Mouse (Mus musculus) forebrain, embryonic 12.5 days (tissue): ENCODE results near the gene Rimbp3. TPM values are rescaled to one million over a fixed set of nuclear protein-coding genes. Genes with fewer than 3 reads are reported as not detected.
"Not testable (repeated sequence)": the region's sequence is repeated elsewhere in the genome, so short reads cannot be mapped to it uniquely, and the experiment has no call there.

Experiments
- ATAC-seq: fragments of 200-750 bp; cut with Nextera tagmentation; 2 replicates; pipeline ENCODE4 v1.8.0; 2017; ENCODE audit warnings: moderate TSS enrichment; ENCODE audit not compliant: low FRiP score
- H3K27ac ChIP-seq: fragments of 300-500 bp; sonication (generic); 2 replicates; pipeline ENCODE4 v1.5.1; 2016; ENCODE audit warnings: mild to moderate bottlenecking
- H3K27me3 ChIP-seq: fragments of 300-500 bp; sonication (generic); 2 replicates; pipeline ENCODE4 v1.6.1; 2016; ENCODE audit warnings: mild to moderate bottlenecking
- H3K36me3 ChIP-seq: fragments of 300-500 bp; sonication (generic); replicated peaks from 2 replicates; pipeline ENCODE4 v1.6.1; 2016; ENCODE audit warnings: mild to moderate bottlenecking
- H3K4me1 ChIP-seq: fragments of 300-500 bp; sonication (generic); 2 replicates; pipeline ENCODE4 v1.6.1; 2016
- H3K4me2 ChIP-seq: fragments of 300-500 bp; sonication (generic); 2 replicates; pipeline ENCODE4 v1.6.1; 2016; ENCODE audit warnings: mild to moderate bottlenecking, moderate library complexity
- H3K4me3 ChIP-seq: fragments of 300-500 bp; sonication (generic); replicated peaks from 2 replicates; pipeline ENCODE4 v1.5.1; 2016; ENCODE audit warnings: mild to moderate bottlenecking
- H3K9ac ChIP-seq: fragments of 300-500 bp; sonication (generic); 2 replicates; pipeline ENCODE4 v1.6.1; 2016; ENCODE audit warnings: mild to moderate bottlenecking
- H3K9me3 ChIP-seq: fragments of 300-500 bp; sonication (generic); 2 replicates; pipeline ENCODE4 v1.6.1; 2016
- WGBS: fragments of 180-500 bp; shearing (Covaris S2); methylation state at CpG from one replicate; pipeline ENCODE4 v1.1.7; 2016; 5-methylcytosine and 5-hydroxymethylcytosine counted together
- polyA plus RNA-seq: library from polyadenylated mRNA; unstranded; fragments of >200 nt; fragmentation: Nextera tagmentation; extraction: Ambion mirVana; gene quantifications from 2 replicates; pipeline ENCODE4 v1.2.1, GENCODE M21; 2016

Rimbp3 gene
- polyA plus RNA-seq: 1.9 and 2.1 TPM in 2 replicates

GRCm38 (mm10) chr16:17208389-17209361, at the start of gene Rimbp3:
Rimbp3 (plus strand) TSS chr16:17208603.
- Histone ChIP-seq H3K9me3 (no peaks in the 10 kb centered on the region), H3K4me2 (peak within 1 kb of the TSS; percentile 95), H3K27me3 (peaks cover 20% of the 10 kb centered on the region; the same call in 1 of the 2 replicates), H3K36me3 (no peaks in the 10 kb centered on the region), H3K9ac (peak within 1 kb of the TSS; percentile 65), H3K4me1 (peaks cover 24% of the 10 kb centered on the region), H3K4me3 (peak within 1 kb of the TSS; percentile 55), H3K27ac (peak within 1 kb of the TSS; percentile 94)
- peak; percentile 88 for ATAC-seq
- under 1% methylated on average over 85 of the region's 85 CpGs for WGBS

DNA sequence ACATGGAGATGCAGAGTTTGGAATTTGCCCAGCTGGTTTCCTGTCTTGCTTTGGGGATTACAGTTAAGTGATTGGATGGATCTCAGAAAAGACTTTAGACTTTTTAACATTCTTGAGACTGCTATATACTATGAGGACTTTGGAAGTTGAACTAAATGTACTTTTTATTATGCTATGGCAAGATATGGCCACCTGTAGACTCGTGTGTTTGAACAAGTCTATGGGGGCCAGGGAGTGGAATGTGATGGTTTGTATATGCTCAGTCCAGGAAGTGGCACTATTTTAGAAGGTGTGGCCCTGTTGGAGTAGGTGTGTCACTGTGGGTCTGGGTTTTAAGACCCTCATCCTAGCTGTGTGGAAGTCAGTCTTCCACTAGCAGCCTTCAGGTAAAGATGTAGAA, 42.9 kb upstream of the Rimbp3 start:
- WGBS: 92% methylated on average over 1 of the region's 1 CpGs
- H3K4me3 ChIP-seq, ATAC-seq, H3K27ac ChIP-seq, H3K4me2 ChIP-seq, H3K9ac ChIP-seq, H3K9me3 ChIP-seq, H3K27me3 ChIP-seq, H3K4me1 ChIP-seq: not testable (repeated sequence)
- peaks cover 36% of the 10 kb centered on the region for H3K36me3 ChIP-seq

- H3K9me3 ChIP-seq: no peaks in the 10 kb centered on the region
- no peak overlapping the region for H3K4me2 ChIP-seq
- peaks cover 43% of the 10 kb centered on the region for H3K36me3 ChIP-seq
- H3K27me3 ChIP-seq: no peaks in the 10 kb centered on the region
- no peak overlapping the region for H3K27ac ChIP-seq
- H3K4me3 ChIP-seq: no peak overlapping the region
- no peak for ATAC-seq
- no peaks in the 10 kb centered on the region for H3K4me1 ChIP-seq
- no peak overlapping the region for H3K9ac ChIP-seq
These were observed 41.2 kb upstream of the Rimbp3 start for GRCm38 (mm10) chr16:17167179-17167578.

- Histone ChIP-seq H3K4me3 (no peak overlapping the region), H3K36me3 (peaks cover 52% of the 10 kb centered on the region), H3K27me3 (no peaks in the 10 kb centered on the region), H3K9me3 (no peaks in the 10 kb centered on the region), H3K27ac (no peak overlapping the region), H3K4me1 (no peaks in the 10 kb centered on the region), H3K9ac (no peak overlapping the region), H3K4me2 (no peak overlapping the region)
- no peak for ATAC-seq
- 90% methylated on average over 5 of the region's 5 CpGs for WGBS
These were observed 40.4 kb upstream of the Rimbp3 start for GRCm38 (mm10) chr16:17168049-17168448.

- H3K4me3 ChIP-seq: no peak overlapping the region
- H3K27me3 ChIP-seq: no peaks in the 10 kb centered on the region
- H3K4me1 ChIP-seq: no peaks in the 10 kb centered on the region
- peaks cover 53% of the 10 kb centered on the region for H3K36me3 ChIP-seq
- no peak overlapping the region for H3K27ac ChIP-seq
- no peak overlapping the region for H3K9ac ChIP-seq
- WGBS: 95% methylated on average over 2 of the region's 2 CpGs
- no peak overlapping the region for H3K4me2 ChIP-seq
- no peaks in the 10 kb centered on the region for H3K9me3 ChIP-seq
- no peak for ATAC-seq
These were observed 32.6 kb upstream of the Rimbp3 start for GRCm38 (mm10) chr16:17175765-17176164.

- H3K36me3 ChIP-seq: peaks cover 40% of the 10 kb centered on the region
- H3K4me1 ChIP-seq: no peaks in the 10 kb centered on the region
- no peak overlapping the region for H3K27ac ChIP-seq
- no peak overlapping the region for H3K4me2 ChIP-seq
- ATAC-seq: no peak
- no peaks in the 10 kb centered on the region for H3K27me3 ChIP-seq
- H3K9me3 ChIP-seq: no peaks in the 10 kb centered on the region
- H3K9ac ChIP-seq: no peak overlapping the region
- 92% methylated on average over 1 of the region's 1 CpGs for WGBS
- no peak overlapping the region for H3K4me3 ChIP-seq
These were observed 30.7 kb upstream of the Rimbp3 start for GRCm38 (mm10) chr16:17177623-17178170.

GRCm38 (mm10) chr16:17179706-17180105, 28.7 kb upstream of the Rimbp3 start:
- no peak for ATAC-seq
- Histone ChIP-seq H3K27me3 (no peaks in the 10 kb centered on the region), H3K4me2 (no peak overlapping the region), H3K9ac (no peak overlapping the region), H3K9me3 (no peaks in the 10 kb centered on the region), H3K4me1 (no peaks in the 10 kb centered on the region), H3K4me3 (no peak overlapping the region), H3K27ac (no peak overlapping the region), H3K36me3 (peaks cover 24% of the 10 kb centered on the region)
- WGBS: 94% methylated on average over 3 of the region's 3 CpGs

GRCm38 (mm10) chr16:17181382-17181781, 27.0 kb upstream of the Rimbp3 start:
- WGBS: 89% methylated on average over 4 of the region's 4 CpGs
- no peak for ATAC-seq
- Histone ChIP-seq H3K9ac (no peak overlapping the region), H3K27ac (no peak overlapping the region), H3K4me3 (no peak overlapping the region), H3K36me3 (peaks cover 25% of the 10 kb centered on the region), H3K4me1 (no peaks in the 10 kb centered on the region), H3K9me3 (0 out of 2 replicates have a peak, but pooled peaks cover 3% of the 10 kb centered on the region), H3K27me3 (no peaks in the 10 kb centered on the region), H3K4me2 (no peak overlapping the region)

- Histone ChIP-seq H3K27me3 (no peaks in the 10 kb centered on the region), H3K27ac (no peak overlapping the region), H3K4me1 (no peaks in the 10 kb centered on the region), H3K9me3 (0 out of 2 replicates have a peak, but pooled peaks cover 3% of the 10 kb centered on the region), H3K4me2 (no peak overlapping the region), H3K36me3 (peaks cover 29% of the 10 kb centered on the region), H3K9ac (no peak overlapping the region), H3K4me3 (no peak overlapping the region)
- no peak for ATAC-seq
- 94% methylated on average over 2 of the region's 2 CpGs for WGBS
These were observed 26.3 kb upstream of the Rimbp3 start for GRCm38 (mm10) chr16:17182136-17182535.

DNA sequence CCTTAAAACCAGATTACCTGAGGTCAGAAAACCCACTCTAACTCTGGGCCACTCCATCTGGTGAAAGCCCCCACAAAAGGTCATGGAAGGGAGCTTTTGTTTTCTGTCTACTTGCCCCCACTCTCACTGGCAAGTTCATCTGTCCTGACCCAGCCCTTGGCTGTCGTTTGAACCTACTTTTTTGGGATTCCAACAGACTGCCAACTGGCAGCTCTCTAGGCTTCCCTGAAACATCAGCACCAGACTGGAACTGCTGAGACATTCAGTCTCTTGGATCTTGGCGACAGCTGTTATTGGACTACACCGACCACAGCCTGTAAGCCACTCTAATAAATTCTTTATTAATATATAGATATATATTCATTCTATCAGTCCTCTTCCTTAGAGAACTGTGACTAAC, 25.4 kb upstream of the Rimbp3 start:
- Histone ChIP-seq H3K4me3 (no peak overlapping the region), H3K4me1 (no peaks in the 10 kb centered on the region), H3K27ac (no peak overlapping the region), H3K27me3 (no peaks in the 10 kb centered on the region), H3K4me2 (no peak overlapping the region), H3K9me3 (0 out of 2 replicates have a peak, but pooled peaks cover 3% of the 10 kb centered on the region), H3K36me3 (peaks cover 26% of the 10 kb centered on the region), H3K9ac (no peak overlapping the region)
- 90% methylated on average over 3 of the region's 3 CpGs for WGBS
- no peak for ATAC-seq

- Histone ChIP-seq H3K4me1 (no peaks in the 10 kb centered on the region), H3K9me3 (0 out of 2 replicates have a peak, but pooled peaks cover 3% of the 10 kb centered on the region), H3K4me3 (no peak overlapping the region), H3K27me3 (no peaks in the 10 kb centered on the region), H3K4me2 (no peak overlapping the region), H3K36me3 (peaks cover 21% of the 10 kb centered on the region), H3K9ac (no peak overlapping the region), H3K27ac (no peak overlapping the region)
- ATAC-seq: no peak
These were observed 22.9 kb upstream of the Rimbp3 start for GRCm38 (mm10) chr16:17185475-17185874.

GRCm38 (mm10) chr16:17193823-17194222, 14.6 kb upstream of the Rimbp3 start:
- Histone ChIP-seq H3K27ac (no peak overlapping the region), H3K4me1 (no peaks in the 10 kb centered on the region), H3K27me3 (no peaks in the 10 kb centered on the region), H3K4me3 (no peak overlapping the region), H3K36me3 (peaks cover 25% of the 10 kb centered on the region), H3K9me3 (no peaks in the 10 kb centered on the region), H3K4me2 (no peak overlapping the region), H3K9ac (no peak overlapping the region)
- no peak for ATAC-seq
- 95% methylated on average over 4 of the region's 4 CpGs for WGBS
